Mouse (Mus musculus) central nervous system, embryonic 18 days (tissue): ENCODE results near the gene Usp17lc. TPM values are rescaled to one million over a fixed set of nuclear protein-coding genes. Genes with fewer than 3 reads are reported as not detected.

Experiments used
- polyA plus RNA-seq: library from polyadenylated mRNA; depleted of rRNA; stranded (reverse); fragments of >200 nt; gene quantifications from 2 replicates; pipeline ENCODE4 v1.2.3, GENCODE M21; 2012; rRNA removed

Usp17lc gene
- not detected in 2 replicates for polyA plus RNA-seq

GRCm38 (mm10) chr7:103414772-103415171 lies at the start of gene Usp17lc:
Gene Usp17lc, plus strand, starts transcription at chr7:103415072.

DNA sequence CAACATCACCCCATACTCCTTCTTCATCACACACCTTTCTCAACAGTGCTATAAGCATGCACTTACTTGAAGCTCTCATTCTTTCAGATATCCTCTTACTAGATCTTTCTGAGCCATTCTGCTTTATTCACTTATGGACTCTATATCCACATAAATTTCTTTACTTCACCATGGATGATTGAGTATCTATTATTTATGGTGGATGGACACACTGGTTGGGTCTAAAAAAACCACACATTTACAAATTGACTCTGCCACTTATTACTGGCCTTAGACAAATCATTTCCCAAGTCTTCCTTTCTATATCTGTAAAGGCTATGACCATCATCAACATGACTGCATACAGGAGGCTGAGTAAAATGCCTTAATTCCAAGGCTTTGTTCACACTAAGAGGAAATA lies 28.8 kb upstream of the Usp17lc start, which contains the start of gene Olfr603:
Gene Olfr603, minus strand, starts transcription at position 101 of the 400 bp plus-strand sequence.

GRCm38 (mm10) chr7:103445339-103445738 lies 30.5 kb downstream of the Usp17lc start, which contains the start of gene Olfr605:
Gene Olfr605, minus strand, starts transcription at chr7:103445439.

DNA sequence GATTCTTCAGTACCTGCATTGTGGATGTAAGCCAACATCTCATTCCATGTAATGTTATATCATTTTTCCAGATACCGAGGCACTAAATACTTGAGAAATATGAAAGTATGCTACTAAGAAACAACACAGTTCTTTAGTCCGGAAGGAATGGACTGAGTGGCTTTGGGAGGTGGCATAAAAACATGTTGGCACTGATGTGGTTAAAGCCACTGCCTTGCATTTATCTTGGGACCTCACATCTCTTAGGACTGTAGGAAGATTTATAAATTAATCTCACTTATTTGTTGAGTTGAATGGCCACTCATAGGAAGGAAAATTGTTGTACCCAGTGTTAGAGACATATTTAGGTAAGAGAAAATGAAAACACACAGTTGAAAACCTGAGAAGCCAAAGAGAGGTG lies 33.9 kb downstream of the Usp17lc start, which contains the start of gene Olfr606:
Gene Olfr606, plus strand, starts transcription at position 301 of the 400 bp plus-strand sequence.

Other genes with a start within 250 kb of the Usp17lc start
- gene Olfr591, start 236.7 kb upstream of the Usp17lc start, polyA plus RNA-seq, result not detected in 2 replicates
- not detected in 2 replicates for gene Olfr592, start 230.3 kb upstream of the Usp17lc start, polyA plus RNA-seq
- gene Olfr593, start 203.2 kb upstream of the Usp17lc start, polyA plus RNA-seq, result not detected in 2 replicates
- not detected in 2 replicates for gene Olfr594, start 198.1 kb upstream of the Usp17lc start, polyA plus RNA-seq
- not detected in 2 replicates for gene Usp17ld, start 162.6 kb upstream of the Usp17lc start, polyA plus RNA-seq
- not detected in 2 replicates for gene Olfr596, start 109.4 kb upstream of the Usp17lc start, polyA plus RNA-seq
- not detected in 2 replicates for gene Olfr597, start 98.8 kb upstream of the Usp17lc start, polyA plus RNA-seq
- not detected in 2 replicates for gene Olfr598, start 91.5 kb upstream of the Usp17lc start, polyA plus RNA-seq
- not detected in 2 replicates for gene Olfr599, start 79.2 kb upstream of the Usp17lc start, polyA plus RNA-seq
- gene Olfr600, start 65.4 kb upstream of the Usp17lc start, polyA plus RNA-seq, result not detected in 2 replicates
- not detected in 2 replicates for gene Olfr601, start 52.4 kb upstream of the Usp17lc start, polyA plus RNA-seq
- gene Olfr603, start 28.9 kb upstream of the Usp17lc start, polyA plus RNA-seq, result not detected in 2 replicates
- not detected in 2 replicates for gene Olfr605, start 30.4 kb downstream of the Usp17lc start, polyA plus RNA-seq
- not detected in 2 replicates for gene Olfr606, start 34.0 kb downstream of the Usp17lc start, polyA plus RNA-seq
- gene Olfr607, start 49.1 kb downstream of the Usp17lc start, polyA plus RNA-seq, result not detected in 2 replicates
- gene Olfr608, start 54.8 kb downstream of the Usp17lc start, polyA plus RNA-seq, result not detected in 2 replicates
- not detected in 2 replicates for gene Olfr609, start 83.0 kb downstream of the Usp17lc start, polyA plus RNA-seq
- gene Olfr610, start 97.0 kb downstream of the Usp17lc start, polyA plus RNA-seq, result not detected in 2 replicates
- not detected in 2 replicates for gene Olfr611, start 105.8 kb downstream of the Usp17lc start, polyA plus RNA-seq
- gene Olfr612, start 127.6 kb downstream of the Usp17lc start, polyA plus RNA-seq, result not detected in 2 replicates
- not detected in 2 replicates for gene Olfr613, start 133.0 kb downstream of the Usp17lc start, polyA plus RNA-seq
- not detected in 2 replicates for gene Olfr615, start 141.0 kb downstream of the Usp17lc start, polyA plus RNA-seq
- gene Olfr616, start 154.1 kb downstream of the Usp17lc start, polyA plus RNA-seq, result not detected in 2 replicates
- gene Olfr617, start 158.0 kb downstream of the Usp17lc start, polyA plus RNA-seq, result not detected in 2 replicates
- gene Olfr618, start 175.0 kb downstream of the Usp17lc start, polyA plus RNA-seq, result not detected in 2 replicates
- gene Olfr619, start 185.5 kb downstream of the Usp17lc start, polyA plus RNA-seq, result not detected in 2 replicates
- not detected in 2 replicates for gene Olfr620, start 197.5 kb downstream of the Usp17lc start, polyA plus RNA-seq
- not detected in 2 replicates for gene Olfr622, start 227.6 kb downstream of the Usp17lc start, polyA plus RNA-seq
- gene Olfr623, start 248.6 kb downstream of the Usp17lc start, polyA plus RNA-seq, result not detected in 2 replicates